Mouse (Mus musculus): ENCODE data around the gene Nsg1.

Gene Nsg1

DNA sequence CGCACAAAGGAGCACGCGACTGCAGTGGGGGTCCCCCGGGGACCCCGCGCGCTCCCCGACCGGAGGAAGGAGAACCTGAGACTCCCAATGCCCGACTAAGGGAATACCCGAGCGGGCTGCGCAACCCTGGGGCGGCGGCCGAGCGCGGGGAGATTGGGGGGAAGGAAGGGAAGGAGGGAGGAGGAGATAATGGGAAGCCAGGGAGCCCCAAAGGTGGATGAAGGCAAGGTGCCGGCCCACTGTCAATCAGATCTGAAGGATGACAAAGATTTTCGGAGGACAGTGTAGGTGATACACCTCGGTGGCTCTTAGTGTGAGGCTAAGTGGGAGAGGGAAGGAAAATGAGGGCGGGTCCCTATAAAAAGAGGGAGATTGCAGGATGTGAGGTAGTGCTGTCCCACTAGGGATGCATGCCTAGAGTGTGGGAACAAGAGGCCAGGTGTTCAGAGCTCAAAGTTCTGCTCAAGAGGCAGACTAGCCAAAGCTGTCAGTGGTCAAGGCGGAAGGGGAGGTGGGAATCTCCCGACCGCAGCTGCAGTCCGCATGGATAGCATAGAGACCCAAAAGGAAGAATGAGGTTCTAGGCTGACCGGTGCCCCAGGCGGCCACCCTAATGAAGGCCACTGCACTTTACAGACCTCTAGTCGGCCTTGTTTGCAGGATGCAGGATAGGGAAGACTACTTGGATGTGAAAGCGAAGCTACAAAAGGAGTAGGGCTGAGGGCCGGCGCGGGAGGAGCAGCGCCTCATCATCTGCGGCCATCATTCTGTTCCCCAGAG is at the start of gene Nsg1:
Gene Nsg1 (minus strand): TSS at position 274 of the 780 bp plus-strand sequence.
- no peak for DNase-seq (ENCODE audit: low spot score)

DNA sequence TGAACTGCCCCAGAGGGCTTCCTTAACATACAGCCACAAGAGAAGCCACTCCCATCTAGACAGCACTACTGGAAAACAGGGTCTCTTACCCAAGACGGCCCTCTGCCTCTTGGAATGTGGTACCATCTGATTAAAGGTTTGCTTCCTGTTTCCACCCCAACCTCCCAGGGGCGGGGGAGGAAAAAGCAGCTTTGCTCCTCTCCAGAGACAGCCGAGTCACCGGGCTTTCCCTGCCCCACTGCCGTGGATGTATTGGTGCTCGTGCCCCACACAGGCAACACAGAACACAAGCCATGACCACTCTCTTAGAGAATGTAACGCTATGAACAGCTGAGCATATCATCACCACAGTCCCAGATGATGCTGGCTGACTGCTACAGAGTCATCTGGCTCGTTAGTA is 49.3 kb upstream of the Nsg1 start:
- DNase-seq (ENCODE audit: low spot score) = no peak

DNA sequence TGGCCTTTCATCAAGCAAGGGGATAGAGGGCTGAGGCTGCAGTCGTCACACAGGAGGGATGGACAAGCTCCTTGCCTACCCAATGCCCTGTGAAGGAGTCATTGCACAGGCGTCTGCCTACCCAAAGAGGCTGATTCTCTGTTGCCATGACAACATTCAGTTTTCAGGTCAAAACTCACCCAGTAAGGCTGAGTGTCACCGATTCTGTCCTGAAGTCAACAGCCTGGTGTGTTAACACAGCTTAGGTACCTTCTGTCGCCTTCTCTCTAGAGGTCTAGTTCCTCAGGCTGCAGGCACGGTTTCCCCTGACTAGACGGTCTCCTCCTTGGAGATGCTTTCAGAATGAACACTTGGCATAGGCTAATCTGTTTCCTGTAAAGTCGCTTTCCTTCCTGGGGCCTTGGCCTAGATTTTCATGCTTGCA is 45.6 kb upstream of the Nsg1 start:
- DNase-seq (ENCODE audit: low spot score) = no peak

DNA sequence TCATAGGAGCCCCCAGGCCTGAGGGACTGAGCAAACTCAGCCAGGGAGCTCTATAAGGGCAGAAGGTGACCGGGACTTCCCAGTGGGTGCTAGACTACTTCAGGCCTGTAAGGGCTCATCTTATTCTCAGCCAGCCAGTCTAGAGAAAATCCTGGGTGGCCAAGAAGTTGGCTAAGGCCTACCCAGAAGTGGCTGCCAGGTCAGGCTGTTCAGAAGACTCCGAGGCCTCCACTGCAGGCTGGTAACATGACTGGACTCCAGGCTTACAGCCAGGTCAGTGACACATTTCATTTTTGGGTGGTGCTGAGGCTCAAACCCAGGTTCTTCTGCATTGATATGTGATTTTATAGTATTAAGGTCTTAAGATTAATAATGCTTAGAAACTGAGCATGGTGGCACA is 40.0 kb upstream of the Nsg1 start:
- DNase-seq (ENCODE audit: low spot score) = no peak

DNA sequence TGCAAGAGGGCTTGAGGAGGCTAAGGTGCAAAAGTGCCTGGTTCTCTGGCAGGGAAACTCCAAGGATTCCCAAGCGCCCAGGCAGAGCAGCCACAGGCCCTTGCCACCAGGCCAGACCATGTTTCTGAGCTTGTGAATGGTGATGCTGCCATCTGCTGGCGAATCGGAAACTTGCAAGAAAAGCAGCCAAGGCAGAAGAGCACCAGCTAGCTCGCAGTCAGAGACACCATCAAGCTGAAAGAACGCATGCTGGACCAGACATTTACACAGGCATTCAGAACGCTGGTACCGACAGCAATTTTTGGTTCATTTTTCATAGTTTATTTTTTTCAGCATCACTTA is 37.7 kb upstream of the Nsg1 start:
- peak; percentile 61 for DNase-seq (ENCODE audit: low spot score)

DNA sequence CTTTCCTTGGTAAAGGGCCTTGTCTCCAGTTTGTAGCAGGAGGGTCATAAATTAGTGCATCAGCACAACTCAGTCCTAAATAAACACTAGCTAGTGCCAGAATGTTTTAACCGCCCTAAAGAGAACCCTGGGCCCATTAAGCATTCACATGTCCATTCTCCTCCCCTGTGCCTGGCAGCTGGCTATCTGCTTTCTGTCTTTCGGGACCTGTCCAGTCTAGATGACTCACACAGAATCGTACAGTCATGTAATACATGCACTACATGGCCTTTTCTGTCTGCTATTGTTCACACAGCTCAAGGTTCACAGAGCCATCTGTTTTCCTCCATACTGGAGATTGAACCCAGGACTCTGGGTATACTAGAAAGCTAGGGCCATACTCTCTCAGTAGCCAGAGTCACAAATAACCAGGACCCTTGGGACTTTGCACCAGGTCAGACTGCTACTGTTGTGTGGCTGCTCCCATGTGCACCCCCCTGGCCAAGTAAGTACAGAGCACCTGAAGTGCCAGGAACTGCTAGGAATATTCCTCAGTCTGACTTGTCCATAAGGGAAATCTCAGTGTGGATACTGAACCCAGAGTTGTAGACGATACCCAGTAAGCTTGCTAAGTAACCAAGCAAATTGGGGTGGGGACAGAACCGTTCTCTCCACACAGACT is 37.2 kb upstream of the Nsg1 start:
- DNase-seq (ENCODE audit: low spot score) = no peak

DNA sequence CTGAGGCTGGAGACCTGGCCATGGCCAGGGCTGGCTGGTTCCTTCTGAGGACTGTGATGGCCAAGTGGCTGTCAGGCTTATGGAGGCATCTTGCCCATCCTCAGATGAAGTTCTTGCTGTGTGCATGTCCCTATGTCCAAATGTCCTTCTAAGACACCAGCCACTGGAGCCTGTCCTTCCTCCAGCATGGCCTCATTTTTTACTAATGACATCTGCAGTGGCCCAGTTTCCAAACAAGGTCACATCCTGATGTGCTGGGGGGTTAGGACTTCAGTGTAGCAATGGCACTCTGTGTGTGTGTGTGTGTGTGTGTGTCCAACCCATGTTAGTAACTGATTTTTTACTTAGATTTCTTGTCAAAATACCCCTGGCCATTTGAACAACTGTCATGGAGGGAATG is 36.2 kb upstream of the Nsg1 start:
- DNase-seq (ENCODE audit: low spot score) = no peak

DNA sequence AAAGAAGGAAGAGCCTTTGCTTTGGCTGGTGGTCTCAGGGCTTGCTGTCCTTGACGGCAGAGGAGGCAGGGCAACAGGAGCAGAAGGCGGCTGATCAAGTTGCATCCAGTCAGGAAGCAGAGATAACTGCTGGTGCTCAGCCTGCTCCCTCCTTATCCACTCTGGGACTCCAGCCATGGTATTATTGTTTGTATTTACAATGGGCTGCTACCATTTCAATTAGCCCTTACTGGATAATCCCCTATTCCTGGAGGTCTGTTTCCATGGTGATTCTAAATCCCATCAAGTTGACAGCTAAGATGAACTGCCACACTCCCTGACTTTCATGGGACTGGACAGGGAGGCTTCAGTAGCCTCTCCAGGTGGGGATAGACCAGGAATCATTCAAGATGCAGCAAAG is 35.2 kb upstream of the Nsg1 start:
- DNase-seq (ENCODE audit: low spot score) = no peak

DNA sequence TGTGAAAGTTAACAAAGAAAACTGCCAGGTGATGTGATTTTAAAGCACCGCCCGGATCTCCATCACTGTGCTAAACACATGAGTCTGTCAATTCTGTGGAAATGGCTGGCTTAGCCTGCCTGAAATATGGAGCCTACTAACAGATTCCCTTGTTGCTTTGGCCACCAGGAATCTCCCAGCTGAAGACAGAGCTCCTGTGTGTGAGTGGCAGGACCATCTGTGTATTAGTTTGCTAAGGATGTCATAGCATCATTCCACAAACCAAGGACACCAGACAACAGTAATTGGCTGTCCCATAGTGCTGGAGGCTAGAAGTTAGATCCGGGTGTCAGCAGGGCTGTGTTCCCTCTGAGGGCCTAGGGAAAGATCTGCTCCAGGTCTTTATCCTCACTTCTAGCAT is 31.2 kb upstream of the Nsg1 start:
- no peak for DNase-seq (ENCODE audit: low spot score)

DNA sequence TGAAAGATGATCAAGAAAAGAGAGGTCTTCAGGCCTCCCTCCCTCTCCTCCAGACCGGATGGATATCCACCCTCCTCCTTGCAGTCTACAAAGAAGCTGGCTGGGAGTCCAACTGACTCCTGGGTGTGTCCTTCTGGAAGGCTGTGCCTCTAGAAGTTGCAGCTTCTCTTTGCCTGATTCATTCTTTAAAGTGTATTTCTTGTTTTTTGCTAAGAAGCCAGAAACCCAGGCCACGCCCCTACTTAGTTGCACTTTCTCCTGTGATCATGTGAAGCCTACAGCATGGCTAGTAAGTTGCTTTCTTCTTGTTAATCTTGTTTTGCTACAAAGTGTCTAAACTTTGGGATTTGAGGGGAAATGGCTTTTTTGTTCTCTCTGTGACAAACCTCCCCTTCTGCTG is 27.3 kb upstream of the Nsg1 start:
- DNase-seq (ENCODE audit: low spot score) = no peak

DNA sequence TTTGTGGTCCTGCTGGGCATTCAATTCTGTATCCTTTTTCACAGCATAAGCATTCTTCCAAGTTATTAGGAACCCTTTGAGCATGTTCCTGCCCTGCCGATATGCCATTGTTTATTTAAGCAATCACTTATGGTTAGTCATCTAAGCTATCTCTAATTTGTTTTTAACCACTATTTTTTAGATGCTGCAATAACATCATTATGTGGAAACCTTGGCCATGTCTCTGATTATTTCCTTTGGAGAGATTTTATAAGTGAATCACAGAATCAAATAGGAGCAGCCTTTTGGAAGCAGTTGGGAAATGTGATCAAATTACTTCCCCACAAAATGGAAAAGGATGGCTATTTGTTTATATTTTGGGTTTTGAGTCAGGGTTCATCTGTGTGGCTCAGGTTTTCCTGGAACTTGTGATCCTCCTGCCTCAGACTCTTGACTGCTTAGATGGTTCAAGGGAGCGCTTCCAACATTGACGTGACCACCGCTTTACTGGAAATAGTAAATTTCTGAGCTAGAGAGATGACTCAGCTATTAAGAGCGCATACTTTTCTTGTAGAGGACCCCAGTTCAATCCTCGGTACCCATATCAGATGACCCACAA is 25.1 kb upstream of the Nsg1 start:
- no peak for DNase-seq (ENCODE audit: low spot score)

DNA sequence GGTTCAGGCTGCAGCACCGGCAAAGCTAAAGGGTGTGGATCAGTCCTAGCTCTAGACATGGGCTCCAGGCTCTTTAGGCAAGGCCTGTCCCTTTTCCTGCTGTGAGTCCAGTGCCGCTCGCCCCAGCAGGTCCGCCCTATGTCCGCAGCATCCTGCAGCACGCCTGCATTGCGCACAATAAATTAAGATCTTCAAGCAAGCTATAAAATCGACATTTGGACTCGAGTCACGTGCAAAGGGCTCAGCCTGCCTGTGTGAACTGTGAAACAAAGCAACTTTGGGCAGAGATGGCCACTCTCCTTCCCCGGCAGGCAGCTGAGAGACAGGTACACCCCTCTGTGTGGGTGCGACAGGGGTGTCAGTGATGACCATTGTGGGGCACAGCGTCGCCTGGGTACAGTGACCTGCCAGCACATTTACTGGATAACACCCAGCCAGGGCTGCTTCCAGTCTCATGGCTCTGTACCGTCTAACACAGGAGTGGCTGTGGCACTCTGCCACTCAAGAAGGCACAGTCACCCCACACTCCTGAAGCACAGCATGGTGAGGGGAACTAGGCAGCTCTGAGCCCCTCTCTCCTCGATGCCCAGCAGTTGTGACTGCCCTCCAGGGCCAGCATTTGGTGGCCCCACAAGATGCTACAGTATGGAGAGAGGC is 14.7 kb upstream of the Nsg1 start:
- DNase-seq (ENCODE audit: low spot score) = no peak

DNA sequence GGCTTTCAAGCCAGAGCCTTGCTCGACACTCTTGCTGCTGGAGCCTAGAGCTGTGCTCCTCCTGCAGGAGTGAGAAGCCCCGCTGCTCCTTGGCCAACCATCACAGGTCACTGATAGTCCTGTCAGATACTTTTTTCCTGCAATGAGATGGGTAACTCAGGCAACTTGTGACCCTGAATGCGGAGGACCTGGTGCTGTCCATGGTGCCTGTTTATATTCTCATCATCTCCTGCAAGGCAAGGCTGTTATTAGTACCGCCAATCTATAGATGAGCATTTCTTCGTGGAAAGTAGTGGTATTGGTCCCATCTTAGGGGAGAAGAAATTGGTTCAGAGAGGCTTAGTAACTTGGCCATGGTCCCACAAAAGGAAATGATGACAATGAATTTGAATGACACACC is 14.1 kb upstream of the Nsg1 start:
- no peak for DNase-seq (ENCODE audit: low spot score)

DNA sequence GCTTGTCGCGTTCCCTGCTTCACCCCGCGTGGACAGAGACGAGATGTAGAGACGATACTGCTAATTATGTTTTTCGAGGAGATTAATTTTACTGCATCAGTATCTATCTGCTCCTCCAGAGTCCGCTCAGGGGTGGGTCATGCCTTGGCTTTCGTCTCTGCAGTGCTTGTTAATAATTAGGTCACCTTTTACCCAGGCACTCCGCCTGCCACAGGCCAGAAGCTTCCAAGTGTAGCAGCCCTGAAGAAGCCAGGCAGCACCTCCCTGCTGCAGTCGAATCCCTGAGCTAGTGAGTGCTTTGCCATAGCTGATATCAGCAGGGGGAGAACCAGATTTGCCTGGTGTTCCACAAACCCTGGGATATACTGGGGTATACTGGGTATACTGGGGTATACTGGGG is 8.8 kb upstream of the Nsg1 start:
- DNase-seq (ENCODE audit: low spot score) = no peak

DNA sequence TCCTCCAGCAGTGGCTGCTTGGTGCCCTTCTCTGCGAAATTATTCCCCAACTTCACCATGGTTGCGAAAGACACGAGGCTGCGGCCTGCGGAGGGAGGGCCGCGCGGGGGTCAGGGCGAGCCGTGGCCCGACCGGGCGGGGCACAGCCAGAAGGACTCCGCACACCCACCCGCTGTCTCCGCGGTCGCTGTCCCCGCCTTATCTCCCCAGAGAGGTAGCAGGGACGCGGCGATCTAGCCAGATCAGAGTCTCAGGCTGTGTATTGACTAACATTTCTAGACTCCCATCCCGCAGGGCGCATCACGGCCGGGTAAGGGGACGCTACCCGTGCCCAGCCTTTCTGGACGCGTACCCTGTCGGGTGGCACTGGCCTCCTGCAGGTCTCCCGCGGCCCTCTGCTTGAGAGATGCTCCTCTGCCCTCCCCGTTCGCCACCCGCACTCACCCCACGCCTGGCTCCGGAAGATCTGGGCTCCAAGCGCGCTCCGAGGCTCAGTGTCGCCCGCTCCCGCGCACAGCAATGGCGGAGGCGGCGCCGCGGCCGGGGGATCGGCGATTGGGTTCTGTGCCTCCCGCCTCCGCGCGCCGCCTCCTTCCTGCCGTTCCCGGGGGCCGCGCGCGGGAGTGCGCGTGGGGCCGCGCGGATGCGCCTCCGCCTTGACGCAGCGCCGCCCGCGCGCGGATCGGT is 617 bp downstream of the Nsg1 start:
- no peak for DNase-seq (ENCODE audit: low spot score)

DNA sequence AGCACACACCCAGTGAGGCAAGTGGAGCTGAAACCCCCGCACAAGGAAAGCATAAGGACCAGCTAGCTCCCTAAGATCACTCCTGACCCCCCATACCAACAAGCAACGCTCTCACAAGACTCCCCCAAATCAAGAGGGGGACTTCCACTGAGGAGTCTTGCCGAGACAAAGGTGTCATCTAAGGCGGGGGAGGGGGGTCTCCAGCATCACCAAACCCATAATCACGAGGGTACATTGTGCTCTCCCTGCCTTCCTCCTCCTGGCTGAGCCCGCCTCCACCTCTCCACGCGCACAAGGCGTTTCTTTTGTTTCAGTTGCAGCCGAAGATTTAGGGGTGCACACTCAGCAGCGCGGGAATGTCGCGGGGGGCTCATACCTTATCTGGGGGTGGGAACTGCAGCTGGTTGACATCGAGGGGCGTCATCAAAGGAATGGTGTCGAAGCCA is 1.2 kb downstream of the Nsg1 start:
- no peak for DNase-seq (ENCODE audit: low spot score)

DNA sequence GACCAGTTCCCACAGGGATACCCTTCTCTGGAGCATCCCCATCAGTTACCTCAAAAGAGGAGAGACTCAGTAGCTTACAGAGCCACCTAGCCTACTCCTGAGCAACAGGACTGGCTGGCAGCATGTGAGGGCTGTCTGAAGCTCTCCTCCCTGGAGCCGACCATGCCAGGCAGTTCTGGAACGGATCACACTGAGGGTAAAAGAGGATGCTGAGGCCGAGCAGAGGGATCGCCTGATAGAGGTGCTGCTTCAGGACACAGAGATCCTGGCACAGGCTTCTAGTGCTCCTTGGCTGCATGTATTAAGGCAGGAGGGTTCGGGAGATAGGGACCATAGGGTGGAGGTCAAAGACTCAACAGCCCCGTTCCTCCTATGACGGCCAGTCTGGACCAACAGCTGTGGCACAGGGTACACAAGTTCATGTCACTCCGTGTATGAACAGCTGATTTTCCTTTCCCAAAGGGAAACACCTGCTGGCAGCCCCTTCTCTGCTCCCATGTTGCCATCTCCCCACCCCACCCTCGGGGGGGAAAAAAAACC is 2.2 kb downstream of the Nsg1 start:
- no peak for DNase-seq (ENCODE audit: low spot score)

DNA sequence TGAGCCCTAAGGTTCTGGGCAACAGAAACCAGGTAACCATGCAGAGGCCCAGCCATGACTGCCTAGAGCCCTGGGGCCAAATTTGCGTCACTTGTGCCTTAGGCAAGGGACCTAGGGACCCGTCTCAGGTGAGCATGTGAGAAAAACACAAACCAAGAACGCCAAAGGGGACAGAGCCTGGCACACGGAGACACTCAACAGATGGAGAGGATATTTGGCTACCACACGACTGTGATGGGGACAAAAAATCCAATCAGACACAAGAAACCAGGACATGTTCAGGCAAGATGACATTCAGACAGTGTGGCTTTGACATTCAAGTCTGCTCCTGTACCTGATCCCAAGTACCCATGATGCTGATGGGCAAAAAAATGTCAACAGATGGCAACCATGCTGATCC is 6.1 kb downstream of the Nsg1 start:
- no peak for DNase-seq (ENCODE audit: low spot score)

DNA sequence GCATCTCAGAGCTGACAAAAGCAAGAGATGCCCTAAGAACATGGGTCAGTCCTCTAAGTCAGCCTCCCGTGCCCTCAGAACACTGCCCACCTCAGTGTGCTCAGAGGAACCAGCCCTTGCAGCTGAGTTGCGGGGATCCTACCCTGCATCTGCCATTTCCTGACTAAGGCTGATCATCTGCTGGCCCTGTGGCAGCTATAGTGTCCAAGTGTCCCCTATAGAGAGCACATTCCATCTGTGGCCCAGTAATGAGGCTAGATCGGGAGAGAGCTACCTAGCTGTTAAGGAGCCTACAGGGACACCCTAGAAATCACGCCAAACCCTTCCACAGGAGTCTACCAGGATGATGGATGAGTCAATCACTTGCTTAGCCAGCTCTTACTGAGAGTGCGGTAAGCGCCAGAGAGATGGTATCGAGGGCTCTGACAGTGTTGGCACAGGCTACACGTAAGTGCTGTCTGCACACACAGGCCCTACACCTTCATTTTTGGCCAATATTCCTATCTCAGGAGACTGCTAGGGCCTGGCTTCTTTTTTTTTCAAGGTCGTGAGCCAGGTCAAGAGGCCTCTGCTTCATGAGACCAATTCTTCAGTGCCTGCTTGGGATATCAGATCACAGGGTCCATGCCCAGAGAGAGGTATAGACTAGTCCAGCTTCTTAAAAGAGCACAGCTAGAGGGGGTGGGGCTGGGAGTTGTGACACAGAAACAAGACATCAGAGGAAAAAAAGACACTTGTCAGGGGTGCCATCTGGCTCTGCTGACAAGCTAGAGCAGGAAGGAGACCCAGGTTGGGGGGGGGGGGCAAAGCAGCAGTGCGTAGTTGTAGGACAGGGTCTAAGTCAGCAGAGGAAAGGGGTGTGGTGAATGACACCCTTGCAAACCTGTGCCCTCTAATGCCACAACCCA is 7.3 kb downstream of the Nsg1 start:
- no peak for DNase-seq (ENCODE audit: low spot score)

DNA sequence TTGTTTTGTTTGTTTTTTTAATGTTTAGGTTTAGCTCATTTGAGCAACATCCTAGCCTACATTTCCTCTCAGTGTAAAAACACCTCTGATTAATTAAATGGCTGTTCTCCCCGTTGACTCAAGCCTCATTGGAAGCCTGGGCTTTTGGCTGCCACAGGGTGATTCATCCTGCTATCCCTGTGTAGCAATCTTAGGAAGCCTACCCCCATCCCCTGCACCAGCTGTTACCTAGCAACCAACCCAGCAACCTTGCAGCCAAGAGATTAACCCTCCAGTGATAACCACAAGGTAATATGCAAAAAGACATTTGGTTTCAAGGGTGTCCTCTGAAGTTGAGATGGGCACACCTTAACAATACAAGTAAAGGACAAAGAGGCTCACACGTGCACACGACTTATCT is 8.4 kb downstream of the Nsg1 start:
- DNase-seq (ENCODE audit: low spot score) = no peak

DNA sequence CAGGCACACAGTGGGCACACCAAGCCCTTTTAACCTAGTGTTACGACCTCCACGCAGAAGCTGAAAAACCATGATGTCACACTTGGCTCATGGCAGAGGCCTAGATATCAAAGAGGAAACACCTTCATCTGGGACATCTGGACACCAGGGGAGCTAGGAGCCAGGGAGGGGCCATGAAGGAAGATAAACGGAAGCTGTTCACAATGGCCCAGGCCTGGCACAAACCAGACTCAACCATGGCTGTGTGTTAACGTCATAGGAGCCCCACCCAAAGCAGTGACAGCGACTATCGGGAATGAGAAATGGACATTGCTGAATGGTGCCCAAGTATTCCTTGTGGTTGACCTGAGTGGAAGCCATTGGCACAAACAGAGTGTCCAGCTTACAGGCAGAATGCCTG is 13.2 kb downstream of the Nsg1 start:
- no peak for DNase-seq (ENCODE audit: low spot score)

Data from testis, postnatal 14 days (tissue).